Mouse (Mus musculus) forebrain, embryonic 14.5 days (tissue): ENCODE data around the gene Tfb1m. TPM values are rescaled to one million over a fixed set of nuclear protein-coding genes. Genes with fewer than 3 reads are reported as not detected.
A peak's percentile ranks its signal among the peaks of the same experiment; 100 is the strongest.

ENCODE experiments used
- ATAC-seq: fragments of 200-750 bp; cut with Nextera tagmentation; 2 replicates; pipeline ENCODE4 v1.8.0; 2017; ENCODE audit warnings: mild to moderate bottlenecking, moderate library complexity
- DNase-seq: peaks from one replicate; pipeline ENCODE4 v3.0.0-alpha.2; 2015; ENCODE audit warnings: low spot score
- H3K27ac ChIP-seq: fragments of 300-500 bp; sonication (generic); 2 replicates; pipeline ENCODE4 v1.5.1; 2014; ENCODE audit warnings: low read depth, mild to moderate bottlenecking, control low read depth, low read length, moderate library complexity
- H3K27me3 ChIP-seq: fragments of 300-500 bp; sonication (generic); replicated peaks from 2 replicates; pipeline ENCODE4 v1.6.1; 2014; ENCODE audit warnings: low read length, control low read depth, mixed read lengths; ENCODE audit not compliant: control insufficient read depth, insufficient read depth
- H3K36me3 ChIP-seq: fragments of 300-500 bp; sonication (generic); 2 replicates; pipeline ENCODE4 v1.6.1; 2014; ENCODE audit warnings: low read length, control low read depth; ENCODE audit not compliant: control insufficient read depth, insufficient read depth
- H3K4me1 ChIP-seq: fragments of 300-500 bp; sonication (generic); 2 replicates; pipeline ENCODE4 v1.6.1; 2014; ENCODE audit warnings: antibody characterized with exemption, low read length, control low read depth; ENCODE audit not compliant: control insufficient read depth, insufficient read depth
- H3K4me2 ChIP-seq: fragments of 300-500 bp; sonication (generic); 2 replicates; pipeline ENCODE4 v1.6.1; 2014; ENCODE audit warnings: mild to moderate bottlenecking, control low read depth, low read length
- H3K4me3 ChIP-seq: fragments of 300-500 bp; sonication (generic); 2 replicates; pipeline ENCODE4 v1.5.1; 2014; ENCODE audit warnings: low read depth, low read length, control low read depth
- H3K9ac ChIP-seq: fragments of 300-500 bp; sonication (generic); 2 replicates; pipeline ENCODE4 v1.6.1; 2014; ENCODE audit warnings: mild to moderate bottlenecking, low read length, control low read depth, moderate library complexity
- H3K9me3 ChIP-seq: fragments of 300-500 bp; sonication (generic); replicated peaks from 2 replicates; pipeline ENCODE4 v1.6.1; 2016; ENCODE audit warnings: low read length, control low read depth, mixed read lengths; ENCODE audit not compliant: control insufficient read depth
- WGBS: fragments of 180-500 bp; shearing (Covaris S2); extraction: QIAGEN DNeasy Blood & Tissue Kit; methylation state at CpG from one replicate; pipeline ENCODE4 v1.1.7; 2014; 5-methylcytosine and 5-hydroxymethylcytosine counted together
- polyA plus RNA-seq: library from polyadenylated mRNA; unstranded; fragments of >200 nt; fragmentation: Nextera tagmentation; extraction: Ambion mirVana; gene quantifications from 2 replicates; pipeline ENCODE4 v1.2.1, GENCODE M21; 2014

The Tfb1m gene
- polyA plus RNA-seq, 1 experiment from 2014 or later: 16.0 TPM

DNA sequence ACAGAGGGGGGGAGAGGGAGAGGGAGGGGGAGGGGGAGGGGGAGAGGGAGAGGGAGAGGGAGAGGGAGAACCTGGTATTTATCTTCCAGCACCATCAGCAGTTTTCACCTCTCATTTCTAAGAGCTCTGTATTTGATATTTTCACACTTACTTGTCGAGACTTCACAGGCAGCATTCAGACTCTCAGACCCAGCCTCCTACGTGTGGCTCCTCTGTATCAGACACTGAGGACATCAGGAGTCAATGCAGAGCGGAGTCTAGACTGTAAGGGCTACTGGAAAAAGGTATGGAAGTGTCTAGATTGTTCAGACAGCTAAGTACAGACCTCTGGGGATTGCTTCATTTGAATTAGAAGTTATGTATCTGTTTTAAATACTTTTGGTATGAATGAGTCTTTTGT lies 28.1 kb downstream of the Tfb1m start:
- H3K4me1 ChIP-seq: no peaks in the 10 kb centered on the region
- DNase-seq: no peak
- H3K36me3 ChIP-seq: no peaks in the 10 kb centered on the region
- H3K27me3 ChIP-seq: no peaks in the 10 kb centered on the region
- no peaks in the 10 kb centered on the region for H3K9me3 ChIP-seq
- H3K4me3 ChIP-seq: no peak overlapping the region
- H3K27ac ChIP-seq: no peak overlapping the region
- ATAC-seq: no peak
- no peak overlapping the region for H3K9ac ChIP-seq
- no peak overlapping the region for H3K4me2 ChIP-seq
- WGBS: 73% methylated on average over 3 of the region's 3 CpGs

DNA sequence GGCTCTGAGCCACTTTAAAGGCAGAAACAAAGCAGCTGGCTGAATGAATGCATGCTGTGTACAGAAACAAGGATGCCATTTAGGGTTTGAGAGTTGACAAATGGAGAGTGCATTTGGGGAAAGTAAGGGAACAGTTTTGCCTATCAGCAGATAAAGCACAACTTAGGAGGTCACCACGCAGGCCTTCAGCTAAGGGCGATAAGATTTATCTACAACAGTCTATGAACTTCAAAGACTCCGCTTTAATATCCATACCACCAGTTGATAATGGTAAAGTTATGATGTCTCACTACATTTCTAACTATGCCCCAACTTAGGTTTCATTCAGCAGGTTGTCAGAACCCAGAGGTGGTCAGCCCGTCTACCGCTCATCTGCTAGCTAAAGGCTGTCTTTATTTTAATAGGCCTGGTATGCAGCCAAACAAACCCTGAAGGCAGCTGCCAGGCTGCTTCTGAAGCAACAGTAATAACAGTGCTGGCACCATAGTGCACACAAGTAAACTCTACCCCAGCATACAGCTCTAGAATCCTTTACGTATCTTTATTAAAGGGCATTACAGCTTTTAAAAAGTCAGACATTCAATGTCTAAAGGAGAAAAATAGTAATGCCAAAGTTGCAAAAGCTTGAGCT lies 29.6 kb downstream of the Tfb1m start:
- WGBS: 69% methylated on average over 6 of the region's 6 CpGs
- ATAC-seq (peak; percentile 77), DNase-seq (peak; percentile 68)
- Histone ChIP-seq H3K27me3 (no peaks in the 10 kb centered on the region), H3K4me1 (no peaks in the 10 kb centered on the region), H3K27ac (no peak overlapping the region), H3K4me2 (no peak overlapping the region), H3K4me3 (no peak overlapping the region), H3K9me3 (no peaks in the 10 kb centered on the region), H3K9ac (no peak overlapping the region), H3K36me3 (0 out of 2 replicates have a peak, but pooled peaks cover 1% of the 10 kb centered on the region)

DNA sequence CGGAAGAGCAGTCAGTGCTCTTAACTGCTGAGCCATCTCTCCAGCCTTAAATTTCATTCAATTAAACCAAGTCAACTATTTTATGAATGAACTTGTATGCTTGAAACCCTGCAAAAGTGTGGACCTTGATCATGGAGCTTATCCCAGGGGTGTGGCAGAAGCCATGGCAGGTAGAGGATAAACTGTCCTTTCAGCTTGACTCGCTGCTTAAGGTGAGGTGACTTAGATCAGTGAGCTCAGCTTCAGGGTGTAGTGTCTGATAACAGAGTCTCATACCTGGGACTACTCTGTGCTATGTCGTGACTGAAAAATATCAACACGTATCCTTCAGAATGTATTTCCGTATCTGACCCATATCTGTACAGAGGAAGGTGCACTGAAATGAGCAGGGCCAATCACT lies 37.2 kb downstream of the Tfb1m start:
- no peak for DNase-seq
- Histone ChIP-seq H3K27me3 (no peaks in the 10 kb centered on the region), H3K27ac (no peak overlapping the region), H3K9me3 (no peaks in the 10 kb centered on the region), H3K36me3 (peaks cover 39% of the 10 kb centered on the region), H3K4me3 (no peak overlapping the region), H3K4me2 (no peak overlapping the region), H3K4me1 (no peaks in the 10 kb centered on the region), H3K9ac (no peak overlapping the region)
- 94% methylated on average over 5 of the region's 5 CpGs for WGBS
- no peak for ATAC-seq

GRCm38 (mm10) chr17:3516406-3516805 lies 41.2 kb downstream of the Tfb1m start:
- H3K9me3 ChIP-seq: no peaks in the 10 kb centered on the region
- H3K4me3 ChIP-seq: no peak overlapping the region
- H3K9ac ChIP-seq: no peak overlapping the region
- DNase-seq: no peak
- no peaks in the 10 kb centered on the region for H3K4me1 ChIP-seq
- no peak for ATAC-seq
- H3K27ac ChIP-seq: no peak overlapping the region
- H3K4me2 ChIP-seq: no peak overlapping the region
- H3K36me3 ChIP-seq: peaks cover 48% of the 10 kb centered on the region
- H3K27me3 ChIP-seq: no peaks in the 10 kb centered on the region
- 56% methylated on average over 9 of the region's 9 CpGs for WGBS

GRCm38 (mm10) chr17:3515851-3516250 lies 41.7 kb downstream of the Tfb1m start:
- H3K4me2 ChIP-seq: no peak overlapping the region
- no peak overlapping the region for H3K9ac ChIP-seq
- no peaks in the 10 kb centered on the region for H3K4me1 ChIP-seq
- 94% methylated on average over 8 of the region's 8 CpGs for WGBS
- H3K27me3 ChIP-seq: no peaks in the 10 kb centered on the region
- no peaks in the 10 kb centered on the region for H3K9me3 ChIP-seq
- H3K27ac ChIP-seq: no peak overlapping the region
- no peak overlapping the region for H3K4me3 ChIP-seq
- DNase-seq (no peak), ATAC-seq (no peak)
- H3K36me3 ChIP-seq: peaks cover 50% of the 10 kb centered on the region

GRCm38 (mm10) chr17:3514316-3514715 lies 43.3 kb downstream of the Tfb1m start:
- no peaks in the 10 kb centered on the region for H3K9me3 ChIP-seq
- no peak overlapping the region for H3K9ac ChIP-seq
- H3K36me3 ChIP-seq: peaks cover 44% of the 10 kb centered on the region
- ATAC-seq (no peak), DNase-seq (no peak)
- no peaks in the 10 kb centered on the region for H3K27me3 ChIP-seq
- no peak overlapping the region for H3K4me2 ChIP-seq
- H3K27ac ChIP-seq: no peak overlapping the region
- WGBS: 86% methylated on average over 5 of the region's 5 CpGs
- H3K4me3 ChIP-seq: no peak overlapping the region
- H3K4me1 ChIP-seq: no peaks in the 10 kb centered on the region

DNA sequence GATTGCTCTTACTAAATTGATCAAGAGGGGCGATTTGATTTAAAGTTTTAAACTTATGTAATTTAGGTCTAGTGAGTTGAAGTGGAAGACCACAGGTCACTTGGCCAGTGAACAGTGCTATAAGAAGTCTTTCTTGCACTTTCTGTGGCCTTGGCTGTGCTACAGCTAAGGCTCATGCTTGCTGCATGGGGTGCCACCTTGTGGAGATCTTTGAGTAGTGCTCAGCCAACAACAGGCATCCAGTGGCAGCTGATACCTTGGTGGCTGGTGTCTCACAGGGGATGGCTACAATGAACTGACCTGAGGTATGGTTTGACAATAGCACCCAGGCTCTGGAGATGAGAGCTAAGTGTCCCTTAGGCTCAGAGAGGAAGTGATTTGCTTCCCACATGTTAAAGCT lies 47.7 kb downstream of the Tfb1m start:
- Histone ChIP-seq H3K9me3 (no peaks in the 10 kb centered on the region), H3K27me3 (no peaks in the 10 kb centered on the region), H3K4me2 (no peak overlapping the region), H3K36me3 (peaks cover 37% of the 10 kb centered on the region), H3K4me1 (no peaks in the 10 kb centered on the region), H3K9ac (no peak overlapping the region), H3K27ac (no peak overlapping the region), H3K4me3 (no peak overlapping the region)
- peak; percentile 87 for ATAC-seq
- WGBS: 12% methylated on average over 1 of the region's 1 CpGs
- DNase-seq: peak; percentile 85

DNA sequence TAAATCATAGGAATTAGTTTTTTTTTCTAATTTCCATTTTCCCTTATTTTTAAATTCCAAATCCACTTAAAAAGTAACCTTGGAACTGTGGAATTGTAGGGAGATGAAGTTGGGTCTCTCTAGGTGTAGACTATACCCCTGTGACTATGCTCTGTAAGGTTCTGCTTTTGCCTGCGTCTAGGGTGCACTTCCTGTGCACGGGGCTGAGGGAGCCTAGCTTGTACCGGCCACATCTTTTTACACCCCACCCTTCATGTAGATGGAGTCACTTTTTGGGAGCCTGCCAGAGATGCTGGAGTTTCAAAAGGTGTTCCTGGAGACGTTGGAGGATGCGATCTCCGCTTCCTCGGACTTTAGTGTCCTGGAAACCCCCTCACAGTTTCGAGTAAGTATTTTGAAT lies 51.1 kb downstream of the Tfb1m start:
- H3K4me3 ChIP-seq: no peak overlapping the region
- H3K27me3 ChIP-seq: no peaks in the 10 kb centered on the region
- WGBS: 93% methylated on average over 8 of the region's 8 CpGs
- peaks cover 32% of the 10 kb centered on the region; the same call in 1 of the 2 replicates for H3K36me3 ChIP-seq
- H3K9me3 ChIP-seq: no peaks in the 10 kb centered on the region
- DNase-seq: no peak
- H3K4me1 ChIP-seq: no peaks in the 10 kb centered on the region
- no peak overlapping the region for H3K4me2 ChIP-seq
- ATAC-seq: no peak
- H3K27ac ChIP-seq: no peak overlapping the region
- no peak overlapping the region for H3K9ac ChIP-seq

DNA sequence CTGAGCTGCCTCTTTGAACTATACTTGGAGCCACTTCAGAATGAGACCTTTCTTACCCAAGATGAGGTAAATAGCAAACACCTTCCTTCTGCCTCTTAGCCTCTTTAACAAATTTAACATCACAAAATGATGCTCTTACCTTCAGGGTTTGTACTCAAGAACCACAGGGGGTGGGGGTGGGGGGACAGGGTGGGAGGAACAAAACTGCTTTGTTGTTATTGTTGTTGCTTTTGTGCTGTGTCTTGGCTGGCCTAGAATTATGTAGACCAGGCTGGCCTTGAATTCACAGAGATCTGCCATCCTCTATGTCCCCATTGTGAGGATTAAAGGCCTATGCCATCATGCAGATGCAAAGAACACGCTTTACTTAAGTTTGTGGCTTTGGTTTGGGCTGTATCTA lies 51.9 kb downstream of the Tfb1m start:
- no peak overlapping the region for H3K9ac ChIP-seq
- peaks cover 30% of the 10 kb centered on the region; the same call in 1 of the 2 replicates for H3K36me3 ChIP-seq
- no peaks in the 10 kb centered on the region for H3K9me3 ChIP-seq
- WGBS: 73% methylated on average over 1 of the region's 1 CpGs
- no peaks in the 10 kb centered on the region for H3K4me1 ChIP-seq
- ATAC-seq: no peak
- no peak overlapping the region for H3K27ac ChIP-seq
- no peak for DNase-seq
- H3K4me3 ChIP-seq: no peak overlapping the region
- no peaks in the 10 kb centered on the region for H3K27me3 ChIP-seq
- H3K4me2 ChIP-seq: no peak overlapping the region
